Mouse (Mus musculus): ENCODE measurements around the gene AI413582. TPM values are rescaled to one million over a fixed set of nuclear protein-coding genes. Genes with fewer than 3 reads are reported as not detected.

Gene AI413582
- 10 to 100 TPM; 61.2 to 61.6 TPM for total RNA-seq (2021)

GRCm38 (mm10) chr17:27565163-27565941 is at the start of gene AI413582:
AI413582 (minus strand) TSS chr17:27565756.
- intact Hi-C loops (cut with DNase I) = loop anchor here (5.0 kb wide), 1 partner anchor 57 kb away; the partner anchor contains the start of gene Nudt3

GRCm38 (mm10) chr17:27613016-27613415 is 47.5 kb upstream of the AI413582 start:
- no peak for DNase-seq
- intact Hi-C loops (cut with DNase I) = no loop called here

More at GRCm38 (mm10) chr17:27565163-27565941, at the start of gene AI413582:
- peak; percentile 96 for DNase-seq

- no peak for DNase-seq
- intact Hi-C loops (cut with DNase I) = no loop called here
Measured at GRCm38 (mm10) chr17:27611994-27612393, 46.4 kb upstream of the AI413582 start.

GRCm38 (mm10) chr17:27611519-27611884 is 45.9 kb upstream of the AI413582 start:
- intact Hi-C loops (cut with DNase I) = no loop called here
- no peak for DNase-seq

- intact Hi-C loops (cut with DNase I) = no loop called here
Measured at GRCm38 (mm10) chr17:27610679-27611518, 45.3 kb upstream of the AI413582 start.

GRCm38 (mm10) chr17:27609576-27609975 is 44.0 kb upstream of the AI413582 start:
- intact Hi-C loops (cut with DNase I) = no loop called here

More at GRCm38 (mm10) chr17:27610679-27611518, 45.3 kb upstream of the AI413582 start:
- DNase-seq = no peak

GRCm38 (mm10) chr17:27603522-27604234 is 38.1 kb upstream of the AI413582 start:
- DNase-seq = no peak
- intact Hi-C loops (cut with DNase I) = no loop called here

More at GRCm38 (mm10) chr17:27609576-27609975, 44.0 kb upstream of the AI413582 start:
- no peak for DNase-seq

- intact Hi-C loops (cut with DNase I) = no loop called here
- DNase-seq = no peak
Measured at GRCm38 (mm10) chr17:27603036-27603435, 37.5 kb upstream of the AI413582 start.

GRCm38 (mm10) chr17:27600869-27601268 is 35.3 kb upstream of the AI413582 start:
- intact Hi-C loops (cut with DNase I) = no loop called here
- DNase-seq = no peak

GRCm38 (mm10) chr17:27600286-27600685 is 34.7 kb upstream of the AI413582 start:
- intact Hi-C loops (cut with DNase I) = no loop called here
- DNase-seq = no peak

GRCm38 (mm10) chr17:27596376-27597190 is 31.0 kb upstream of the AI413582 start:
- no peak for DNase-seq
- intact Hi-C loops (cut with DNase I) = no loop called here

- intact Hi-C loops (cut with DNase I) = no loop called here
- no peak for DNase-seq
Measured at GRCm38 (mm10) chr17:27595659-27596375, 30.3 kb upstream of the AI413582 start.

GRCm38 (mm10) chr17:27592565-27592910 is 27.0 kb upstream of the AI413582 start:
- intact Hi-C loops (cut with DNase I) = no loop called here

GRCm38 (mm10) chr17:27591826-27592564 is 26.4 kb upstream of the AI413582 start:
- intact Hi-C loops (cut with DNase I) = no loop called here
- DNase-seq = no peak

More at GRCm38 (mm10) chr17:27592565-27592910, 27.0 kb upstream of the AI413582 start:
- no peak for DNase-seq

- intact Hi-C loops (cut with DNase I) = no loop called here
- no peak for DNase-seq
Measured at GRCm38 (mm10) chr17:27588231-27588630, 22.7 kb upstream of the AI413582 start.

GRCm38 (mm10) chr17:27587252-27587651 is 21.7 kb upstream of the AI413582 start:
- DNase-seq = no peak
- intact Hi-C loops (cut with DNase I) = no loop called here

GRCm38 (mm10) chr17:27586661-27587060 is 21.1 kb upstream of the AI413582 start:
- DNase-seq = no peak
- intact Hi-C loops (cut with DNase I) = no loop called here

- intact Hi-C loops (cut with DNase I) = no loop called here
- no peak for DNase-seq
Measured at GRCm38 (mm10) chr17:27583185-27583894, 17.8 kb upstream of the AI413582 start.
